Mouse (Mus musculus) hindbrain, embryonic 14.5 days (tissue): Measurements from ENCODE around the gene Foxd2. TPM values are rescaled to one million over a fixed set of nuclear protein-coding genes. Genes with fewer than 3 reads are reported as not detected.
A peak's percentile ranks its signal among the peaks of the same experiment; 100 is the strongest.

Experiments
- ATAC-seq: fragments of 200-750 bp; cut with Nextera tagmentation; 2 replicates; pipeline ENCODE4 v1.8.0; 2017; ENCODE audit warnings: moderate number of reproducible peaks, mild to moderate bottlenecking, moderate TSS enrichment, moderate library complexity; ENCODE audit not compliant: low FRiP score
- DNase-seq: peaks from one replicate; pipeline ENCODE4 v3.0.0-alpha.2; 2015; ENCODE audit warnings: low spot score
- H3K27ac ChIP-seq: fragments of 300-500 bp; sonication (generic); 2 replicates; pipeline ENCODE4 v1.5.1; 2014; ENCODE audit warnings: mild to moderate bottlenecking, moderate library complexity
- H3K27me3 ChIP-seq: fragments of 300-500 bp; sonication (generic); 2 replicates; pipeline ENCODE4 v1.6.1; 2014; ENCODE audit warnings: mild to moderate bottlenecking, low read length, mixed read lengths; ENCODE audit not compliant: control insufficient read depth, insufficient read depth
- H3K36me3 ChIP-seq: fragments of 300-500 bp; sonication (generic); replicated peaks from 2 replicates; pipeline ENCODE4 v1.6.1; 2014; ENCODE audit not compliant: control insufficient read depth, insufficient read depth
- H3K4me1 ChIP-seq: fragments of 300-500 bp; sonication (generic); replicated peaks from 2 replicates; pipeline ENCODE4 v1.6.1; 2014; ENCODE audit warnings: antibody characterized with exemption, low read length, mixed read lengths; ENCODE audit not compliant: control insufficient read depth, insufficient read depth
- H3K4me2 ChIP-seq: fragments of 300-500 bp; sonication (generic); replicated peaks from 2 replicates; pipeline ENCODE4 v1.6.1; 2014; ENCODE audit warnings: mild to moderate bottlenecking, moderate library complexity
- H3K4me3 ChIP-seq: fragments of 300-500 bp; sonication (generic); replicated peaks from 2 replicates; pipeline ENCODE4 v1.5.1; 2014; ENCODE audit warnings: mild to moderate bottlenecking, low read length
- H3K9ac ChIP-seq: fragments of 300-500 bp; sonication (generic); 2 replicates; pipeline ENCODE4 v1.6.1; 2014
- H3K9me3 ChIP-seq: fragments of 300-500 bp; sonication (generic); 2 replicates; pipeline ENCODE4 v1.6.1; 2016; ENCODE audit warnings: low read length; ENCODE audit not compliant: control insufficient read depth
- WGBS: fragments of 180-500 bp; shearing (Covaris S2); extraction: QIAGEN DNeasy Blood & Tissue Kit; methylation state at CpG from one replicate; pipeline ENCODE4 v1.1.7; 2014; 5-methylcytosine and 5-hydroxymethylcytosine counted together
- polyA plus RNA-seq: library from polyadenylated mRNA; unstranded; fragments of >200 nt; fragmentation: Nextera tagmentation; extraction: Ambion mirVana; gene quantifications from 2 replicates; pipeline ENCODE4 v1.2.1, GENCODE M21; 2014

The Foxd2 gene
- polyA plus RNA-seq, result 0.16 TPM in 1 of 2 replicates, not detected in the other

GRCm38 (mm10) chr4:114908829-114909601 lies at the start of gene Foxd2:
TSS of gene Foxd2 (minus strand) at chr4:114908873.
- no peaks in the 10 kb centered on the region for H3K36me3 ChIP-seq
- DNase-seq (peak; percentile 72), ATAC-seq (peak; percentile 83)
- no peaks in the 10 kb centered on the region for H3K9me3 ChIP-seq
- H3K4me3 ChIP-seq, result peak within 1 kb of the TSS; percentile 34
- no peak within 1 kb of the TSS for H3K27ac ChIP-seq
- WGBS, result 0% methylated on average over 55 of the region's 64 CpGs
- no peaks in the 10 kb centered on the region; the same call in 1 of the 2 replicates for H3K4me1 ChIP-seq
- peak within 1 kb of the TSS; percentile 53 for H3K4me2 ChIP-seq
- H3K9ac ChIP-seq, result peak within 1 kb of the TSS; percentile 34; the same call in 1 of the 2 replicates
- H3K27me3 ChIP-seq, result peaks cover 98% of the 10 kb centered on the region

- H3K4me2 ChIP-seq, result no peak overlapping the region
- no peak overlapping the region for H3K9ac ChIP-seq
- H3K4me1 ChIP-seq, result no peaks in the 10 kb centered on the region
- H3K27me3 ChIP-seq, result no peaks in the 10 kb centered on the region
- no peak overlapping the region for H3K27ac ChIP-seq
- peaks cover 42% of the 10 kb centered on the region for H3K36me3 ChIP-seq
- H3K4me3 ChIP-seq, result no peak overlapping the region
- WGBS, result 81% methylated on average over 2 of the region's 2 CpGs
- no peaks in the 10 kb centered on the region for H3K9me3 ChIP-seq
- no peak for DNase-seq
- ATAC-seq, result no peak
Observed at GRCm38 (mm10) chr4:114958231-114958630, 49.6 kb upstream of the Foxd2 start.

GRCm38 (mm10) chr4:114957403-114957802 lies 48.7 kb upstream of the Foxd2 start:
- Histone ChIP-seq H3K4me2 (no peak overlapping the region), H3K27me3 (no peaks in the 10 kb centered on the region), H3K4me3 (no peak overlapping the region), H3K4me1 (no peaks in the 10 kb centered on the region), H3K27ac (no peak overlapping the region), H3K36me3 (peaks cover 35% of the 10 kb centered on the region), H3K9ac (no peak overlapping the region), H3K9me3 (no peaks in the 10 kb centered on the region)
- no peak for DNase-seq
- ATAC-seq, result no peak

GRCm38 (mm10) chr4:114953172-114953571 lies 44.5 kb upstream of the Foxd2 start:
- peaks cover 4% of the 10 kb centered on the region; the same call in 1 of the 2 replicates for H3K36me3 ChIP-seq
- no peak overlapping the region for H3K9ac ChIP-seq
- H3K4me1 ChIP-seq, result no peaks in the 10 kb centered on the region
- H3K9me3 ChIP-seq, result no peaks in the 10 kb centered on the region
- H3K27me3 ChIP-seq, result no peaks in the 10 kb centered on the region
- H3K27ac ChIP-seq, result no peak overlapping the region
- no peak overlapping the region for H3K4me3 ChIP-seq
- no peak overlapping the region for H3K4me2 ChIP-seq
- DNase-seq (no peak), ATAC-seq (no peak)
- 93% methylated on average over 3 of the region's 3 CpGs for WGBS

GRCm38 (mm10) chr4:114947852-114948481 lies 39.3 kb upstream of the Foxd2 start:
- WGBS, result 62% methylated on average over 7 of the region's 7 CpGs

GRCm38 (mm10) chr4:114947395-114947794 lies 38.7 kb upstream of the Foxd2 start:
- H3K27ac ChIP-seq, result no peak overlapping the region
- no peak overlapping the region for H3K4me3 ChIP-seq
- no peaks in the 10 kb centered on the region for H3K9me3 ChIP-seq
- peak; percentile 88 for ATAC-seq
- H3K4me2 ChIP-seq, result no peak overlapping the region
- no peaks in the 10 kb centered on the region for H3K36me3 ChIP-seq
- 0 out of 2 replicates have a peak, but pooled peaks cover 4% of the 10 kb centered on the region for H3K4me1 ChIP-seq
- peak; percentile 90 for DNase-seq
- no peak overlapping the region for H3K9ac ChIP-seq
- WGBS, result 33% methylated on average over 6 of the region's 6 CpGs
- no peaks in the 10 kb centered on the region for H3K27me3 ChIP-seq

More at GRCm38 (mm10) chr4:114947852-114948481, 39.3 kb upstream of the Foxd2 start:
- no peaks in the 10 kb centered on the region for H3K4me1 ChIP-seq
- DNase-seq (no peak), ATAC-seq (no peak)
- no peak overlapping the region for H3K27ac ChIP-seq
- H3K9me3 ChIP-seq, result no peaks in the 10 kb centered on the region
- no peak overlapping the region for H3K9ac ChIP-seq
- no peak overlapping the region for H3K4me2 ChIP-seq
- H3K4me3 ChIP-seq, result no peak overlapping the region
- H3K36me3 ChIP-seq, result no peaks in the 10 kb centered on the region
- H3K27me3 ChIP-seq, result no peaks in the 10 kb centered on the region

GRCm38 (mm10) chr4:114946416-114946815 lies 37.7 kb upstream of the Foxd2 start:
- DNase-seq, result no peak

GRCm38 (mm10) chr4:114945021-114945420 lies 36.3 kb upstream of the Foxd2 start:
- no peak overlapping the region for H3K4me2 ChIP-seq
- no peaks in the 10 kb centered on the region for H3K9me3 ChIP-seq
- no peaks in the 10 kb centered on the region for H3K36me3 ChIP-seq
- H3K4me1 ChIP-seq, result 0 out of 2 replicates have a peak, but pooled peaks cover 5% of the 10 kb centered on the region
- no peak overlapping the region for H3K9ac ChIP-seq
- DNase-seq (no peak), ATAC-seq (no peak)
- no peak overlapping the region for H3K4me3 ChIP-seq
- no peak overlapping the region for H3K27ac ChIP-seq
- H3K27me3 ChIP-seq, result no peaks in the 10 kb centered on the region
- 32% methylated on average over 5 of the region's 5 CpGs for WGBS

More at GRCm38 (mm10) chr4:114946416-114946815, 37.7 kb upstream of the Foxd2 start:
- Histone ChIP-seq H3K9ac (no peak overlapping the region), H3K4me2 (no peak overlapping the region), H3K4me3 (no peak overlapping the region), H3K27me3 (no peaks in the 10 kb centered on the region), H3K36me3 (no peaks in the 10 kb centered on the region), H3K27ac (no peak overlapping the region), H3K9me3 (no peaks in the 10 kb centered on the region), H3K4me1 (0 out of 2 replicates have a peak, but pooled peaks cover 5% of the 10 kb centered on the region)
- no peak for ATAC-seq
- WGBS, result 86% methylated on average over 4 of the region's 4 CpGs

- Histone ChIP-seq H3K9ac (no peak overlapping the region), H3K4me1 (0 out of 2 replicates have a peak, but pooled peaks cover 5% of the 10 kb centered on the region), H3K4me2 (no peak overlapping the region), H3K27ac (no peak overlapping the region), H3K4me3 (no peak overlapping the region), H3K27me3 (no peaks in the 10 kb centered on the region), H3K9me3 (no peaks in the 10 kb centered on the region), H3K36me3 (no peaks in the 10 kb centered on the region)
- WGBS, result 52% methylated on average over 8 of the region's 8 CpGs
- DNase-seq, result no peak
- ATAC-seq, result no peak
Observed at GRCm38 (mm10) chr4:114942583-114942982, 33.9 kb upstream of the Foxd2 start.
